Mouse (Mus musculus): ENCODE measurements around the gene Pigu. TPM values are rescaled to one million over a fixed set of nuclear protein-coding genes. Genes with fewer than 3 reads are reported as not detected.

Pigu gene
- polyA plus RNA-seq, 1 experiment from 2014 or later = 66.8 TPM

DNA sequence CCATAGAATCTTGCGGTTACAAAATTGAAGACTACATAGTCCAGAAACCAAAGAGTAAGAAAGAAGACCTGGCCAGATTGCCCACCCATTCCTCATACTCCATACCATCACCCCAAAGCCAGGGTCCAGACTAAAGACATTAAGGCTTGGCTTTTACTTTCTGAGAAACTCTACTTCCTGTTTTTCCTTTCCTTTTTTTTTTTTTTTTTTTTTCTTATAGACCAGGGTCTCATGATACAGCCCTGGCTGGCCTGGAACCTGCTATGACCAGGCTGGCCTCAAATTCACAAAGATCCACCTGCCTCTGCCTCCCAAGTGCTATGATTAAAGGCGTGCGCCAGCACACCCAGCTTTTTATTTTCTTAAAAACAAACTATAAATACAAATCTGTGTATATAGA lies 21.0 kb downstream of the Pigu start:
- no peak overlapping the region for H3K4me3 ChIP-seq (ENCODE audit: low read length)
- no peak overlapping the region for H3K9ac ChIP-seq (ENCODE audit: low read depth, low read length)
- H3K4me2 ChIP-seq (replicated peaks; ENCODE audit: low read depth, low read length) = no peak overlapping the region
- H3K9me3 ChIP-seq (ENCODE audit: control insufficient read depth, low read length) = no peaks in the 10 kb centered on the region
- ATAC-seq (ENCODE audit: low FRiP score, low TSS enrichment) = no peak
- H3K27ac ChIP-seq (ENCODE audit: low read depth, low read length) = no peak overlapping the region
- no peaks in the 10 kb centered on the region for H3K27me3 ChIP-seq (ENCODE audit: control insufficient read depth, insufficient read depth, low read length)
- H3K4me1 ChIP-seq (ENCODE audit: control insufficient read depth, insufficient read depth, low read length) = no peaks in the 10 kb centered on the region
- peaks cover 19% of the 10 kb centered on the region for H3K36me3 ChIP-seq (ENCODE audit: control insufficient read depth, insufficient read depth, low read length)
- WGBS = 94% methylated on average over 3 of the region's 3 CpGs

DNA sequence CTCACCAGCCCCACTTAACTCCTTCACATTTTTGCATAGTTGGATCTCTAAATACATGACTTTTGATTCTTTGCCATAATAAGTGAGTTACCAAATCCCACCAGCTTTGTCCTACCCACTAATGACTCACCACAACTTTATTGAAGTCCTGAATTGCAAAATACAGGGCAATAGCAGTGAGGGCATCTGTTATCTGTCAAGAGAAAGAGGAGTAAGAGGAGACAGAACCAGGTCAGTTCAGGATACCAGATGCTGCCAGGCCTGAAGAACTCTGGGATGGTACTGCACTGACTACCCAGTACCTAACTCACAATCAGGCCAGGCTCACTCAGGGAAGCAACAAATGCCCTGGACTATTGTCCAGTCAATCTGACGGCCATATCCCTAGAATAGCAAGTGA lies 22.0 kb downstream of the Pigu start:
- WGBS = 83% methylated on average over 1 of the region's 1 CpGs
- Histone ChIP-seq H3K9ac (ENCODE audit: low read depth, low read length) (no peak overlapping the region), H3K4me3 (ENCODE audit: low read length) (no peak overlapping the region), H3K27me3 (ENCODE audit: control insufficient read depth, insufficient read depth, low read length) (no peaks in the 10 kb centered on the region), H3K4me1 (ENCODE audit: control insufficient read depth, insufficient read depth, low read length) (no peaks in the 10 kb centered on the region), H3K4me2 (replicated peaks; ENCODE audit: low read depth, low read length) (no peak overlapping the region), H3K9me3 (ENCODE audit: control insufficient read depth, low read length) (no peaks in the 10 kb centered on the region), H3K36me3 (ENCODE audit: control insufficient read depth, insufficient read depth, low read length) (peaks cover 28% of the 10 kb centered on the region), H3K27ac (ENCODE audit: low read depth, low read length) (no peak overlapping the region)
- ATAC-seq (ENCODE audit: low FRiP score, low TSS enrichment) = no peak

DNA sequence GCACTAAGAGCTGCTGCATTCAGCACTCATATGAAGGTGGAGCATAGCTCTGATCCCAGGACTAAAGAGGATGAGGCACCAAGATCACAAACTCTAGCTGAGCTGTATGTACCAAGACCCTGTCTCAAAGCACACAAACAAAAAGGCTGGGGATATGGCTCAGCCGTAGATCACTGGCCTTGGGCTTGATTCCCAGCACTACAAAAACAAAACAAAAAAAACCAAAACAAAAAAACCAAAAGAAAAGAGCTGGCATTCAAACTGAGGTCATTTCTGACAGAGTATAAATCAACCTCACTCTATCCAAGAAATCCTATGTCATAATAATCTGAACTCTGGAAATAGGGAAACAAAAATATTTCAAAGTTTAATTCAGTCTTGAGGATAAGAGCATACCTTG lies 23.8 kb downstream of the Pigu start:
- WGBS = 91% methylated on average over 1 of the region's 1 CpGs
- H3K27ac ChIP-seq (ENCODE audit: low read depth, low read length) = no peak overlapping the region
- no peaks in the 10 kb centered on the region for H3K27me3 ChIP-seq (ENCODE audit: control insufficient read depth, insufficient read depth, low read length)
- H3K4me2 ChIP-seq (replicated peaks; ENCODE audit: low read depth, low read length) = no peak overlapping the region
- no peaks in the 10 kb centered on the region for H3K4me1 ChIP-seq (ENCODE audit: control insufficient read depth, insufficient read depth, low read length)
- H3K9ac ChIP-seq (ENCODE audit: low read depth, low read length) = no peak overlapping the region
- no peak for ATAC-seq (ENCODE audit: low FRiP score, low TSS enrichment)
- no peaks in the 10 kb centered on the region for H3K9me3 ChIP-seq (ENCODE audit: control insufficient read depth, low read length)
- H3K36me3 ChIP-seq (ENCODE audit: control insufficient read depth, insufficient read depth, low read length) = peaks cover 36% of the 10 kb centered on the region
- H3K4me3 ChIP-seq (ENCODE audit: low read length) = no peak overlapping the region

DNA sequence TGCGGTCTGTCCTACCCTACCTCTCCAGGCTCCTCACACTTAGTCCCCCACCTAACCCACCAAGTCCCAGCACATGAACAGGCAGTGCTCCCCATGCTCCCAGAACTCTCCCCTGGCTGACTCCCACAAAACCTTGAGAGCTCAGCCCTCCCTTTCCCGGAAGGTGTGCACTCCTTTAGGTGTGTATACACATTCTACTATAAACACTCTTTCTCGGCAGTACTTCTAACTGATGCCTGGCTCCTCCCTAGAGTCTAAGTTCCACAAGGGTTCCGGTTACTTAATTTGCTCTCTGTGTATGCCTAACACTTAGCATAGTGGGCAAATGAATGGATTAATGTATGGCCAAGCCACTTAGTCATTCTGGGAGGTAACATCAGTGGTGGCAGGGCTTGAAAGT lies 25.9 kb downstream of the Pigu start:
- H3K4me1 ChIP-seq (ENCODE audit: control insufficient read depth, insufficient read depth, low read length) = no peaks in the 10 kb centered on the region
- ATAC-seq (ENCODE audit: low FRiP score, low TSS enrichment) = no peak
- H3K27ac ChIP-seq (ENCODE audit: low read depth, low read length) = no peak overlapping the region
- H3K9ac ChIP-seq (ENCODE audit: low read depth, low read length) = no peak overlapping the region
- WGBS = 88% methylated on average over 4 of the region's 4 CpGs
- no peak overlapping the region for H3K4me2 ChIP-seq (replicated peaks; ENCODE audit: low read depth, low read length)
- H3K4me3 ChIP-seq (ENCODE audit: low read length) = no peak overlapping the region
- no peaks in the 10 kb centered on the region for H3K9me3 ChIP-seq (ENCODE audit: control insufficient read depth, low read length)
- H3K27me3 ChIP-seq (ENCODE audit: control insufficient read depth, insufficient read depth, low read length) = no peaks in the 10 kb centered on the region
- H3K36me3 ChIP-seq (ENCODE audit: control insufficient read depth, insufficient read depth, low read length) = peaks cover 52% of the 10 kb centered on the region

DNA sequence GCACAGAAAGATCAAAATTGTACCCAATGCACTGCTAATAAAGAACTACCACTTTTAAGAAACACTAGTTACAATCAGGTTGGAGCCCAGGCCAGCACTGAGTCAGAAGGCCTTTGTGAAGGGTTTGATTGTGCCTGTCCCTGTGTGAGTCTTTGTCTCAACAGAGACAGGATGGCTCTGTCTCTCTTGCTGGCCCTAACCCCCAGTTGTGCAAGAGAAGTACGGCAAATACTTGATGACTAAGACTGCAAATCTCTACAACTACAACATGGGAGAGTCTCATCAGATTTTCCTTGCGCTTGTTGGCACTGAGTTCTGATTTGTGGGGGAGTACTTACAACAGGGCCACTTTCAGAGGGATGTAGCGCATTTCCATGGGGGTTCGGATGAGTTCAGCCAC lies 26.4 kb downstream of the Pigu start:
- H3K27me3 ChIP-seq (ENCODE audit: control insufficient read depth, insufficient read depth, low read length) = no peaks in the 10 kb centered on the region
- no peak overlapping the region for H3K4me3 ChIP-seq (ENCODE audit: low read length)
- no peak overlapping the region for H3K9ac ChIP-seq (ENCODE audit: low read depth, low read length)
- no peaks in the 10 kb centered on the region for H3K9me3 ChIP-seq (ENCODE audit: control insufficient read depth, low read length)
- H3K36me3 ChIP-seq (ENCODE audit: control insufficient read depth, insufficient read depth, low read length) = peaks cover 56% of the 10 kb centered on the region
- no peak for ATAC-seq (ENCODE audit: low FRiP score, low TSS enrichment)
- no peak overlapping the region for H3K4me2 ChIP-seq (replicated peaks; ENCODE audit: low read depth, low read length)
- no peaks in the 10 kb centered on the region for H3K4me1 ChIP-seq (ENCODE audit: control insufficient read depth, insufficient read depth, low read length)
- WGBS = 88% methylated on average over 4 of the region's 4 CpGs
- no peak overlapping the region for H3K27ac ChIP-seq (ENCODE audit: low read depth, low read length)

DNA sequence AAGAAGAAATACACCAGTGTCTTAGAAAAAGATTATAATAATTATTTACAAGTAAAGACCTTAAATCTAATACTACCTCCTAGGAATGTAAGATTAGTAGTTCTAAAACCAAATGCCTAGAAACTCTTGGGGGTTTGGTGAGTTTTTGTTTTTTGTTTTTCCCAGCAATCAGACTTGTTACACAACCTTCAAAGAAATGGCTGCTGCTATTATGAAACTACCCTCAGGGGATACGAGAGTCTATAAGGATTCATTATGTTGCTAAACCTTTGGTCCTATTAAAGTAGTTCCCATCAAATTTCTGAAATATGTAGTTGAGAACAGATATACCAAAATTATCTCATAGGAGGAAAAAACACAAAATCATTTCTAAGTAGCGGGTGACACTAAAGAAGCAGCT lies 27.5 kb downstream of the Pigu start:
- Histone ChIP-seq H3K9ac (ENCODE audit: low read depth, low read length) (no peak overlapping the region), H3K4me3 (ENCODE audit: low read length) (no peak overlapping the region), H3K36me3 (ENCODE audit: control insufficient read depth, insufficient read depth, low read length) (peaks cover 52% of the 10 kb centered on the region), H3K4me2 (replicated peaks; ENCODE audit: low read depth, low read length) (no peak overlapping the region), H3K4me1 (ENCODE audit: control insufficient read depth, insufficient read depth, low read length) (no peaks in the 10 kb centered on the region), H3K27ac (ENCODE audit: low read depth, low read length) (no peak overlapping the region), H3K27me3 (ENCODE audit: control insufficient read depth, insufficient read depth, low read length) (no peaks in the 10 kb centered on the region), H3K9me3 (ENCODE audit: control insufficient read depth, low read length) (no peaks in the 10 kb centered on the region)
- no peak for ATAC-seq (ENCODE audit: low FRiP score, low TSS enrichment)
- WGBS = 94% methylated on average over 2 of the region's 2 CpGs

DNA sequence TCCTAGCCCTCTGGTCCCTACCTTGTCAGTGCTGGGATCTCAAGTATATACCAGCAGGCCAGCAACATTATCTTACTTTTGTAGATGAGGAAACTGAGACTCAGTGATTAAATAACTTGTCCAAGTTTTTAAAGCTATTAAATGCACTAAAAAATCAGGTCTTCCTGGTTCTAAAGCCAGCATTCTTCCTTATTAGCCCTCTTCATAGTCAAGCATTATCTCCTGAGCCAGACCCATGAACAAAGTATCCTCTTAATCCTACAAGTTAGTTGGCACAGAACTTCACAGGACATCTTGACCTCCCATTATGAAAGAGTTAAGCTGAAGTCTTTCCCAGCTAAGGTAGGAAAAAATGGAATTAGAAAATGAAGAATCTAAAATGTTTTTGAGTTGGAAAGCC lies 28.3 kb downstream of the Pigu start:
- no peak overlapping the region for H3K9ac ChIP-seq (ENCODE audit: low read depth, low read length)
- peaks cover 45% of the 10 kb centered on the region for H3K36me3 ChIP-seq (ENCODE audit: control insufficient read depth, insufficient read depth, low read length)
- H3K4me1 ChIP-seq (ENCODE audit: control insufficient read depth, insufficient read depth, low read length) = no peaks in the 10 kb centered on the region
- no peak overlapping the region for H3K27ac ChIP-seq (ENCODE audit: low read depth, low read length)
- H3K9me3 ChIP-seq (ENCODE audit: control insufficient read depth, low read length) = no peaks in the 10 kb centered on the region
- no peaks in the 10 kb centered on the region for H3K27me3 ChIP-seq (ENCODE audit: control insufficient read depth, insufficient read depth, low read length)
- H3K4me2 ChIP-seq (replicated peaks; ENCODE audit: low read depth, low read length) = no peak overlapping the region
- ATAC-seq (ENCODE audit: low FRiP score, low TSS enrichment) = no peak
- no peak overlapping the region for H3K4me3 ChIP-seq (ENCODE audit: low read length)

DNA sequence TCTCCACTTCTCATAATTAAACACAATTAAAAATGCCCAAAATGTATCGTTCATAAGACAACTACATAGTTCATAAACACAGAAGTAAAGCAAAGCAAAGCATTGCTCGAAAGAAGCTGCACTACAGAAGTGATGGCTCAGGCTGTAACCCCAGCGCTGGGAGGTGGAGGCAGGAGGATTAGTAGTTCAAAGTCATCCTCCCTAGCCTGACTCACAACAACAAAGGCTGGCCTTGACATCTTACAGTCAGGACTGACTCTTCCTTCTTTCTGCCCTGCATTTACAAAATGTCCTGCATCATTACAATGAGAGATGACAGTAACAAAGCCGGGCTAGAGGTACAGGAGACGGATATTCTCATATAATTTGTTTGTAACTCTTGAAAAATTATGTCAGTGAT lies 29.3 kb downstream of the Pigu start:
- H3K36me3 ChIP-seq (ENCODE audit: control insufficient read depth, insufficient read depth, low read length) = peaks cover 38% of the 10 kb centered on the region
- ATAC-seq (ENCODE audit: low FRiP score, low TSS enrichment) = no peak

DNA sequence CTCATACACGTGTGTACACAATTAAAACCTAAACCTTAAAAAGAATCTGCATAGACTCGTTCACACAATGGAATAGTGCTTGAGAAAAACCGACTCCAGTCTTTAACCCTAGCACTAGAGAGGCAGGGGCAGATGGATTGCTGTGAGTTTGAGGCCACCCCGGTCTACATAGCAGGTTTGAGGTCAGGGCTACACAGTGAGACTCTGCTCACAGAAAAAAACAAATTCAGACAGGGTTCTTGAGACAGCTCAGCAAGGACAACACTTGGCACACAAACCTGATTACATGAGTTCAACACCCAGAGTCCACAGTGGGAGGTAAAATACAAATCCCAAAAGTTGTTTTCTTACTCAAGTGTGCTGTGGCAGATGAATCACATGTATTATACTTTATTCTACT lies 31.2 kb downstream of the Pigu start:
- WGBS = 94% methylated on average over 4 of the region's 4 CpGs
- peaks cover 39% of the 10 kb centered on the region for H3K36me3 ChIP-seq (ENCODE audit: control insufficient read depth, insufficient read depth, low read length)
- H3K9me3 ChIP-seq (ENCODE audit: control insufficient read depth, low read length) = no peaks in the 10 kb centered on the region

More for the DNA sequence above, 29.3 kb downstream of the Pigu start:
- no peak overlapping the region for H3K27ac ChIP-seq (ENCODE audit: low read depth, low read length)
- H3K4me1 ChIP-seq (ENCODE audit: control insufficient read depth, insufficient read depth, low read length) = no peaks in the 10 kb centered on the region
- no peaks in the 10 kb centered on the region for H3K27me3 ChIP-seq (ENCODE audit: control insufficient read depth, insufficient read depth, low read length)
- H3K4me3 ChIP-seq (ENCODE audit: low read length) = no peak overlapping the region
- H3K9me3 ChIP-seq (ENCODE audit: control insufficient read depth, low read length) = no peaks in the 10 kb centered on the region
- no peak overlapping the region for H3K4me2 ChIP-seq (replicated peaks; ENCODE audit: low read depth, low read length)
- 92% methylated on average over 5 of the region's 5 CpGs for WGBS
- H3K9ac ChIP-seq (ENCODE audit: low read depth, low read length) = no peak overlapping the region

DNA sequence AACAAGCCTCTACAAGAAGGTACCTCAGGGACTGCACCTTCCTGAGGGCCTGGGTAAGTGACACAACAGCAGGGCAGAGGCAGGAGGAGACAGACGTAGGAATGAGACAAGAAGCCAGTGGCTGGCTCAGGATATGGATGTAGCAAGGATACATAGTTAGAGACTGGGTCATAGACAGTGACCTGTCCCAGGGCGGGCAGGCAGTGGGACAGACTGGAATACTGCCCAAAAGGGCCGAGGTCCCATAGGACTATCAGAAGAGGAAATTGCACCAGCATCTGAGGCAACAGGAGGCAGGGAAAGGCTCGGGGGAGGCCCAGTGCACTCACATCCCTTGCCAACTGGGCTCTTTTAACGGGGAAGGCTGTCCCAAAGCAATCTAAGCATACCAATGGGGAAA lies 36.6 kb downstream of the Pigu start:
- ATAC-seq (ENCODE audit: low FRiP score, low TSS enrichment) = no peak
- Histone ChIP-seq H3K9ac (ENCODE audit: low read depth, low read length) (no peak overlapping the region), H3K36me3 (ENCODE audit: control insufficient read depth, insufficient read depth, low read length) (peaks cover 7% of the 10 kb centered on the region; the same call in 1 of the 2 replicates), H3K4me1 (ENCODE audit: control insufficient read depth, insufficient read depth, low read length) (no peaks in the 10 kb centered on the region), H3K27ac (ENCODE audit: low read depth, low read length) (no peak overlapping the region), H3K4me2 (replicated peaks; ENCODE audit: low read depth, low read length) (no peak overlapping the region), H3K27me3 (ENCODE audit: control insufficient read depth, insufficient read depth, low read length) (no peaks in the 10 kb centered on the region), H3K9me3 (ENCODE audit: control insufficient read depth, low read length) (no peaks in the 10 kb centered on the region), H3K4me3 (ENCODE audit: low read length) (no peak overlapping the region)
- 71% methylated on average over 5 of the region's 5 CpGs for WGBS

More for the DNA sequence above, 31.2 kb downstream of the Pigu start:
- no peak for ATAC-seq (ENCODE audit: low FRiP score, low TSS enrichment)
- Histone ChIP-seq H3K4me3 (ENCODE audit: low read length) (no peak overlapping the region), H3K9ac (ENCODE audit: low read depth, low read length) (no peak overlapping the region), H3K27ac (ENCODE audit: low read depth, low read length) (no peak overlapping the region), H3K27me3 (ENCODE audit: control insufficient read depth, insufficient read depth, low read length) (no peaks in the 10 kb centered on the region), H3K4me1 (ENCODE audit: control insufficient read depth, insufficient read depth, low read length) (no peaks in the 10 kb centered on the region), H3K4me2 (replicated peaks; ENCODE audit: low read depth, low read length) (no peak overlapping the region)
